Mouse (Mus musculus) adrenal gland, adult 8-10 months (tissue): ENCODE data around the gene Vpreb3. TPM values are rescaled to one million over a fixed set of nuclear protein-coding genes. Genes with fewer than 3 reads are reported as not detected.
"Not testable (repeated sequence)": the region's sequence is repeated elsewhere in the genome, so short reads cannot be mapped to it uniquely, and the experiment has no call there.

Experiments
- DNase-seq: peaks from one replicate; pipeline ENCODE4 v3.0.0; 2022
- total RNA-seq, 4 experiments: library from RNA; stranded (reverse); gene quantifications; 2 replicates each; pipeline ENCODE4 v1.2.4; 2022

The Vpreb3 gene
- total RNA-seq, 4 experiments from 2014 or later = 0.65 TPM; not detected in 3

DNA sequence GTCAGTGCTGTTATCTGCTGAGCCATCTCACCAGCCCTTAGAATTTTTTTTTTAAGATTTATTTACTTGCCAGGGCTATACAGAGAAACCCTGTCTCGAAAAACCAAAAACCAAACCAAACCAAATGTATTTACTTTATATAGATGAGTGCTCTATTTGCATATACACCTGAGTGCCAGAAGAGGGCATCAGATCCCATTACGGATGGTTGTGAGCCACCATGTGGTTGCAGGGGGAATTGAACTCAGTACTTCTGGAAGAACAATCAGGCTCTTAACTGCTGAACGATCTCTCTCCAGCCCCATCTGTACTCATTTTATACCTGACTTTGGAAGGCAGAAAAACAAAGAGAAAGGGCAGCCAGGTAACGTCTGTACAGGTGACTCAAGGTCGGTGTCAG lies 32.4 kb downstream of the Vpreb3 start:
- DNase-seq = no peak

DNA sequence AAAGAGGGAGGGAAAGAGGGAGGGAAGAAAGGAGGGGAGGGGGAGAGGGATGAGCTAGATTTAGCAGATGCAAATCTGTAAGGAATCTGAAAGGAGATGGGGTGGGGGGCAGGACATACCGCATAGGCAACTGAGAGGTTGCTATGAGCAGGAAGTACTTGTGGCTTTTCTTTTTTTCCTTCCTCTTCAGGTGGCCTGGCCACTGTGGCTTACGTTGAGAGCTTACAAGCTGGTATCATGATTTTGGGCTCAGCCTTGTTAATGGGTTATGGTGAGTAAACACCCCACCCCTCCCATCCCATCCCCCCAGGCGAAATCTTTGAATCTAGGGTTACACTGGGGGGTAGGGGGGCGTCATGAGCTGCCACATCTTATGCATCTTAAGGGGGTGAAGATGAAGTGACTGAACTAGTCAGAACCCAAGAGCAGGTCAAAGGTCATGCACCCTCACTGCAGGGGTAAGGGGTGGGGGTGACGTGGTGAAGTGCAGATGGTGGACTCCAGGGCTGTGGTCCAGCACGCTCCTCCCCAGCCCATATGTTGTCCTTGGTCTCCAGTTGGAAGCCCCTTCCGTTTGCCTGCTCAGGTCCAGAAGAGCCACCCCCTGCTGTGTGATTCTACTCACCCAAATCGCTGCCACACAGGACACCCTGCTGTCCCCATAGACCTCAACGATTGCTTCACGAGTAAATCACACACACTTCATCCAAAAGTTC lies 35.4 kb downstream of the Vpreb3 start:
- DNase-seq = no peak

DNA sequence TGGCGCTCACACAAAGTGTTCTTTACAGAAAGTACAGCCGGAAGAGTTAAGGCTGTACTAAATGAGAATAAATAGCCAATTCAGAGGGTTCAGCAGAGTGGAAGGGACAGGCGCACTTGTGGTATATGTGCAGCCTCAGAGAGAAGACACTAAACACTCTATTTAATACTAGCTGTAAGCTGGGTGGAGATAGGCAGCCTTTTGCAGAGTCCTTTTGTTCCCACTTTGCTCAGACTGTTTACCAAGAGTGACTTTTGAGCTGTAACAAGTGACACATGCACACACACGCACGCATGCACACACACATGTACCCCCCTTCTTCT lies 35.9 kb downstream of the Vpreb3 start:
- DNase-seq = no peak

DNA sequence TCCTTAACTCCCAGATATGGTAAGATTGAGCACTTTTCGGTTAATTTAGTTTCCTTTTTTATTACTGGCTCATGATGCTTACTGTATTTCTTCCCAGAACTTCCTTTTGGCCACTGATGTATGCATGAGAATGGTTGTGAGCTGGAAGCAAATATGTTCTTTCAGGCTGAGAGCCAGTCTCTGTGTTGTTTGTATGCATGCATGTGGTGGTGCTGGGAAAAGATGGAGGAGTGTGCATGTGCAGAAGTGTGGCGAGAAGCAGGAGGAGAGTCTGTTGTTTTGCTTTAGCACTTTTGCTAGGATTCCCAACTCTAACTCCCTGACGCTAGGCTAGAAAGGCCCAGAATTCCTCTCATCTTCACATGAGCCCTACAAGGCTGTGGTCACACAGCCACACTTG lies 36.6 kb downstream of the Vpreb3 start:
- no peak for DNase-seq

DNA sequence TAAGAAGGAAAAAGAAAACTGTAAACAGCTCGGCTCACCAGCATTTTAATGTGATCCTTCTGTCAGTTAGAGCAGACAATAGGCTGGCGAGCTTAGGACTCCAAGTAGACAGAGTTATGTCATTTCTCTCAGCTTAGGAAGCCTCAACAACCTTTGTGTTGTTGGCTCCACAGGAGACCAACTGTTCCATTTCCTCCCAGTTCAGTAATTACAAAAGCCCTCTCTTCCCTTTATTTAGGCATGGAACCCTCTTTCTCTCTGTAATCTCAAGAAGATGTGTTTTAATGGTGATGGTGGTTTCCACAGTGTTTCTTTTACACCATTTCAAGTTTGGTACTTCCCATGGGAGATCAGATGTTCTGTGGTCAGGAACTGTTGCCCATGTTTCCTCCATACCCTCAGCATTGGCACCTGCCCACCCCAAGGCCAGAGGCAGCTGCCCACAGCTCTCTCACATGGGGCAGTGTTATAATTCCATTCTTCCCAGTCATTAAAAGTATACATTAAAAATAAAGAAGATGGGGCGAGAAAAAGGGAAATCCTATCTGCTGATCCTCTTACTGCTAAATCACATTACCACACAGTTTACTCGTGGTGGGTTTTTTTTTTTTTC lies 47.7 kb downstream of the Vpreb3 start:
- DNase-seq = no peak

DNA sequence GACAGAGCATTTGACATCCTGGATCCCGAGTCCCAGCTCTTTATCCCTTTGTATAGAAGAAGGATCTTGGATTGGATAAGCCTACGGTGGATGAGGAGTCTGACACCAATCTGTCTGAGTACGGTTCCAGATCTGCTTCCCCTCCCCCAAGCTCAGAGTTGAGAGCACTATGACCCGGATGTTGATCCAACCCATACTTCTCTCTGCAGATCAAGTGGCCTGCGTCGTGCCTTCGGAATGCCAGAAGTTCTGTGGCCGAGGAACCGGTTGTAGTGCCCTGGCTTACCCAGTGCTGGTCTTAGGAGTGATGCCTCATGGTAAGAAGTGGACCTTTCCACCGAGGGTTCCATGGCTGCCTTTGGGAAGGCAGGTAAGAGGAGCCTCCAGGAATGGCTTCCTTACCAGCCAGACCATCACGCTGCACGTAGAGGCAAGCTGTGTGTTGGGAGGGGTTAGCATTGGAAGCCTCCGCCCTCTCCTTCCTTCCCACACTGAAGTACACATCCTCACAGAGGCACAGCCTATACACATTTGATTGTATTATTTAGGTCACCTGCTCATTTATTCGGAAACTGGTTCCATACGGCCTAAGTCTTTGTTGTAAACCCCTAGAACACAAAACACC lies 50.9 kb downstream of the Vpreb3 start:
- no peak for DNase-seq

DNA sequence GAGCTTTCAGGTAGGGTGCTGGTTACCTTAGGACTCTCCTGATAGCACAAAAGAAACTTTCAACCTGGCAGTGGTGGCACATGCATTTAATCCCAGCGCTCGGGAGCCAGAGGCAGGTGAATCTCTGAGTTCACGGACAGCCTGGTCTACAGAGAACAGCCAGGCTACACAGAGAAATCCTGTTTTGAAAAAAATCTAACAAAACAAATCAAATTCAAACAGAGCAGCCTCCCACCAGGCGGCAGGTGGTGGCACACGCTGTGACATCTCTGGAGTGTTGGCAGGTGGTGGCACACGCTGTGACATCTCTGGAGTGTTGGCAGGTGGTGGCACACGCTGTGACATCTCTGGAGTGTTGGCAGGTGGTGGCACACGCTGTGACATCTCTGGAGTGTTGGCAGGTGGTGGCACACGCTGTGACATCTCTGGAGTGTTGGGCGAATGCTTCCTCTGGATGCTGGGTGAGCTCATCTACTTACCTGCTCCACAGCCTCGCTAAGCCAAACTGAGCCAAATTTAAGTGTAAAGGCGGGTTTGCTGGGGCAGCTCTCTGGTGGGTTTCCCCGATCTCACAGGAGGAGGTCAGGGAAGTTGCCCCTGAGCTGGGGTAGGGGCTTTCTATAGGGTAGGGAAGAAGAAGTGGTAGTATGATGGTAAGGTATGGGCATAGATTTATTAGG lies 51.8 kb downstream of the Vpreb3 start:
- not testable (repeated sequence) for DNase-seq

DNA sequence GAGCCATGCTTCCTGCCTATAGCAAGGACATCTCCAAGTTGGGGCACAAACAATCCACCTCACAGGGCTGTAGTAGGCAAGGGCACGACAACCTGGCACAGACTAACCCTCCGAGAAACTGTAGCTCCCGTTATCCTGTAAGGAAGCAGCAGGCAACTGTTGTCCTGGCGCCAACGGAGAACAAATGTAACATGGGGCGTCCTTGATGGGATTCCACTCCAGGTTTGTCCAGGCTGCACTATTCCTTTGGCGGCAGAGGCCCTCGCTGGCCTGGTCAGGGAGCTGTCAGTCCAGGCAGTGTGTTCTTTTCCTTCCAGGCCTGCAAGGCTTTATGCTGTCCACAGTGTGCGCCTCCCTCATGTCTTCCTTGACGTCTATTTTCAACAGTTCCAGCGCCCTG lies 52.6 kb downstream of the Vpreb3 start:
- no peak for DNase-seq

DNA sequence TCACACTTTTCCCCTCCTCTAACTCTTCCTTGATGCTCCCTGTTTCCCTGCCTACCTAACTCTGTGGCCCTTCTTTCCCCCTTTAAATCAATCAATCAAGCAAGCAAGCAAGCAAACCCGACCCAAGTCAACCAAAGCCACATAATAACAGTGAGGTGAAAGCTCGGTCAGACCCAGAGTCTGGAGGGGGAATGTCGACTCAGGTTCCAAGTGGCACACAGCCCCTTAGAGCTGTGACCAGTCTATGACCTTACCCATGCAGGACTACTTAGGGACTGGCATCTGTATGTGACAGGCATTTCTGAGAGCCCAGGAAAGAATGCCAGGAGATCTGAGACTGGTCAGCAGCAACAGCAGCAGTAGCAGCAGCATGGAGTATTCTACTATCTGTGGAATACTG lies 53.5 kb downstream of the Vpreb3 start:
- DNase-seq = no peak

Other genes with a start within 250 kb of the Vpreb3 start
- gene Cabin1, start 178.7 kb upstream of the Vpreb3 start, total RNA-seq = 10 to 100 TPM; 35.7 to 69.0 (median 43.8) TPM
- gene Ddt, start 169.6 kb upstream of the Vpreb3 start, total RNA-seq = 100 to 1,000 TPM in 2 of 4 experiments, 10 to 100 TPM in 2; 85.8 to 143 (median 110) TPM
- not detected for gene Gm20441, start 162.1 kb upstream of the Vpreb3 start, total RNA-seq
- gene Gstt3, start 161.6 kb upstream of the Vpreb3 start, total RNA-seq = 10 to 100 TPM; 28.7 to 37.8 (median 34.4) TPM
- 10 to 100 TPM; 49.4 to 80.4 (median 66.3) TPM for gene Gstt1, start 144.5 kb upstream of the Vpreb3 start, total RNA-seq
- not detected for gene Gstt4, start 120.5 kb upstream of the Vpreb3 start, total RNA-seq
- 10 to 100 TPM; 25.4 to 67.6 (median 45.9) TPM for gene Gstt2, start 105.6 kb upstream of the Vpreb3 start, total RNA-seq
- gene Mif, start 82.8 kb upstream of the Vpreb3 start, total RNA-seq = 100 to 1,000 TPM; 253 to 280 (median 275) TPM
- gene Derl3, start 49.6 kb upstream of the Vpreb3 start, total RNA-seq = 1 to 10 TPM; 1.2 to 2.6 (median 1.6) TPM
- gene Smarcb1, start 21.4 kb upstream of the Vpreb3 start, total RNA-seq = 100 to 1,000 TPM in 1 of 4 experiments, 10 to 100 TPM in 3; 73.2 to 105 (median 85.1) TPM
- gene Chchd10, start 9.9 kb upstream of the Vpreb3 start, total RNA-seq = 100 to 1,000 TPM; 741 to 924 (median 745) TPM
- gene Mmp11, start 6.6 kb upstream of the Vpreb3 start, total RNA-seq = 10 to 100 TPM in 2 of 4 experiments, 1 to 10 TPM in 2; 7.7 to 21.1 (median 13.2) TPM
- gene Gm867, start 2.4 kb upstream of the Vpreb3 start, total RNA-seq = 1 to 10 TPM in 3 of 4 experiments, under 1 TPM in 1; 0.83 to 2.8 (median 1.3) TPM
- not detected for gene Gm5134, start 11.5 kb downstream of the Vpreb3 start, total RNA-seq
- 10 to 100 TPM in 2 of 4 experiments, 1 to 10 TPM in 2; 8.7 to 10.4 (median 9.5) TPM for gene Zfp280b, start 89.6 kb downstream of the Vpreb3 start, total RNA-seq
- gene Slc5a4b, start 167.9 kb downstream of the Vpreb3 start, total RNA-seq = not detected
- gene Slc5a4a, start 204.4 kb downstream of the Vpreb3 start, total RNA-seq = not detected